Mouse (Mus musculus) A20 (cell line): ENCODE measurements around the gene Ldlrap1.
A peak's percentile ranks its signal among the peaks of the same experiment; 100 is the strongest.

Source experiments
- DNase-seq: peaks from one replicate; pipeline ENCODE4 v3.0.0-alpha.2; 2011; ENCODE audit warnings: low read depth, low spot score

The Ldlrap1 gene

DNA sequence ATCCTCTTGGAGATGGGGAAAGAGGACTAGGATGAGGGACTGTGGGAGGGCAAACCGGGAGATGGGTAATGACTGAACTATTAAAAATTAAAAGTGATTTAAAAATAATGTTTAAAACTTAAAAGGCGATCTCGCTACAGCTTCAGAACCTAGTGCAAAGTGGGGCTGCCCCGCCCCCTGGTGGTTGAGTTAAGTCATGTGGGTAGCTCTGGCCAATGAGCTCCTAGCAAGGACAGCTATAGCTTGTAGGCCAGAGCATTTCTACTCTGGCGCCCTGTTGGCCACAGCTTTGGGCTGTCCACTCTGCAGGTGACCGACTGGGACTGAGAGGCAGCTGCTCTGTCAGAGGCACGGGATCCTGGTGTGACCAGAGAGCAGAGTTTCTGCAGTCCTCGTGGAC lies 53.9 kb downstream of the Ldlrap1 start:
- peak; percentile 79 for DNase-seq

DNA sequence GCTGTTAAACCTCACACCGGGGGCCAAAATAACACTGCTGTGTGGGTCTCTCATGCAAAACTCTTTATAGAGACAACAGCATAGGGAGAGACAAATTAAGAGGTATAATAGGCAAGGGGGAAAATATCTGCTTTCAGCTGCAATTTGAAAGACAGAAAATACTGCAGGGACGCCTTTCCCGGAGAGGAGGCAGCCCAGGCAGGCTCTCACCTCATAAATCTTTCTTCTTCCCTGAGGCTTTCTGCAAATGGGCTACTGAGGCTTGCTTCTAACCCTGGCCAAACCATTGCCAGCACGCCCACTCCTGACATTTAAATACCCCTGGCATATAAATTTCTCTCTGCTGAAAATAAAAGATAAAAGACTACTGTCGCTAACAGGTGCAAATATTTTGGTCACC lies 62.5 kb downstream of the Ldlrap1 start:
- no peak for DNase-seq

- no peak for DNase-seq
Measured at GRCm38 (mm10) chr4:134704590-134704989, 63.2 kb downstream of the Ldlrap1 start.

- DNase-seq, result peak; percentile 75
Measured at GRCm38 (mm10) chr4:134703835-134704546, 63.8 kb downstream of the Ldlrap1 start, which contains the start of gene Man1c1. TSS of gene Man1c1 (minus strand) at chr4:134704290.

DNA sequence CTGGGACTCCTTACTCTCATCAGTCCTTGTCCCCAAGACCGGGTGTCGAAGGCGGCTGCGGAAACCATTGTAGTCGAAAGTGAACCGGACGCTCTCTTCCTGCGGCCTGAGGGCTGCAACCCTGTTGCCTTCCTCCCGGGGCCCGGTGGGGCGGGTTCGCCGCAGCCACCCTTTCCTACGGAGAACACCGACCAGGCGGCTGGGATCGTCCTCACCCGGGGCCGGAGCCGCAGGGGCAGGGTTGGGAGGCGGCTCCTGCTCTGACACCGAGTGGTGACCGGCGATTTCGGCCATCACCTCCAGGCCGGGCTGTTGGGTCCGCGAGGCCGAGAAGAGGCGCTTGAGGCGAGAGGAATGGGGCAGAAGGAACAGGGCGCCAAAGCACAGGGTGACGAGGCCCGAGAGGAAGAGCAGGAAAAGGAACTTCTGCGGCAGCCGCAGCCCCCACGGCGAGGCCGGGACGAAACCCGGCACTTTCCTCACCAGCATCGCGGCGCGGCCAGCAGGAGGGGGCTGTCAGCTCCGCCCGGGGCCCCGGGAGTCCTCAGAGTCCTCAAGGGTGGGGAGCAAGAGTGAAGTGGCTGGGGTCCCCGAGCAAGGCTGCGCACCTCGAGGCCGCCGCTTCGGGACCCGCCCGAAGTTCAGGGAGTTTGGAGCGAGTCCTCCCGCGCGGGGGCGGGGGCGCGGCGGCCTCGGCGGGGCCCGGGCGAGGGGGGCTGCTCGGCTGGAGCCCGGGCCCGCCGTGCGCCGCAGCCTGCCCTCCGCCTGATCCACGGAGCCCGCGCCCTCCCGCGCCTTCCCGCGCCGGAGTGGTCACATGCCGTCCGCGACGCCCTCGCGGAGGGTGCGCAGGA lies 64.6 kb downstream of the Ldlrap1 start:
- no peak for DNase-seq

- peak; percentile 36 for DNase-seq
Measured at GRCm38 (mm10) chr4:134701934-134702333, 65.9 kb downstream of the Ldlrap1 start.

- no peak for DNase-seq
Measured at GRCm38 (mm10) chr4:134700911-134701310, 66.9 kb downstream of the Ldlrap1 start.

GRCm38 (mm10) chr4:134693202-134693940 lies 74.5 kb downstream of the Ldlrap1 start:
- no peak for DNase-seq

DNA sequence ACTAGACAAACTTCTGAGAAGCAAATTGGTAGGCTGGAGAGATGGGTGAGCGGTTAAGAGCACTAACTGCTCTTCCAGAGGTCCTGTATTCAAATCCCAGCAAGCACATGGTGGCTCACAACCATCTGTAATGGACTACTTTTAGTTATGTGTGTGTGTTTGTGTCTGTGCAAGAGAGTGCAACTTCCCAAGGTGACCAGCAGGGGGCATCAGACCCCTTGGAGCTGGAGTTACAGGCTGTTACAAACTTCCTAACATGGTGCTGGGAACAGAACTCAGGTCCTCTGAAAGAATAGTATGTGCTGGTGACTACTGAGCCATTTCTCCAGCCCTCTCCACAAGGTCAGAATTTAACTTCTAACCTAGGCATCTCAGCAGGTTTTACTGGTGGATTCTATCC lies 75.4 kb downstream of the Ldlrap1 start:
- no peak for DNase-seq
